Mouse (Mus musculus): Measurements from ENCODE around the gene Cry2.

The Cry2 gene

DNA sequence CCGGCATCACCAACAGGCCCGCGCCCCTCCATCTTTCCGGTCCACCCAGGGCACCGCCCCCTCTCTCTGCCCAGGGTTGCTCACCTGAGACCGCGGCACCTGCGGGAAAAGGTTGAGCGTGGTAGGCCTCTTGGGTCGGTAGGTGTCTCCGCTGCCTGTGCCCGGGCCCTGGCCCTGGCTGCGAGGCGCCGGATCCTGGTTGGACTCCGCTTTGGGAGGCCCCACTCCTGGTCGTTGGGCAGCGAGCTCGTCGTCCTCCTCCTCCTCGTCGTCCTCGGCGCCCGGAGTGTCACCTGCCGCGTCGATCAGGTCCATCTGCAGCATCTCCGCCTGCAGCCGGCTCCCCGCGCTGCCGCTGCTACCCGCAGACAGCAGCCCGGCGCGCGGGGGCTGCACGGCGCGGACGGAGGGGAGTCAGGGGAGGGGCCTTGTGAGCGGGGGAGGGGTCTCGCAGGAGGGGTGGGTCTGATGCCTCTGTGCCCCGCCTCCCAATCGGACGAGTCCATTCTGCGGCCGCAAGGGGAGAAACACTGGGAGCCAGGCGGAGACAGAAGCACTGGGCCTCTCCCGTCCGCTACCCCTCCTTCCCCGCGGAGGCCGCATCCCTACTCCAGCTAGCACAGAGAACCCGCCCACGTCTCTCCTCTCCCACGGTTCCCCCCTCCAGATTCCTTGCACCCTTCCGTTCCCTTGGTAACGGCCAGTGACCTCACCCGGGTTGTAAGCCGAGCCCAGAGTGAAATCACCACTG lies 44.8 kb downstream of the Cry2 start:
- in situ Hi-C loops (cut with MboI; ENCODE audit: low sequenced_read_pairs): no loop called here

GRCm38 (mm10) chr2:92388081-92388517 lies 45.7 kb downstream of the Cry2 start:
- in situ Hi-C loops (cut with MboI; ENCODE audit: low sequenced_read_pairs): no loop called here

DNA sequence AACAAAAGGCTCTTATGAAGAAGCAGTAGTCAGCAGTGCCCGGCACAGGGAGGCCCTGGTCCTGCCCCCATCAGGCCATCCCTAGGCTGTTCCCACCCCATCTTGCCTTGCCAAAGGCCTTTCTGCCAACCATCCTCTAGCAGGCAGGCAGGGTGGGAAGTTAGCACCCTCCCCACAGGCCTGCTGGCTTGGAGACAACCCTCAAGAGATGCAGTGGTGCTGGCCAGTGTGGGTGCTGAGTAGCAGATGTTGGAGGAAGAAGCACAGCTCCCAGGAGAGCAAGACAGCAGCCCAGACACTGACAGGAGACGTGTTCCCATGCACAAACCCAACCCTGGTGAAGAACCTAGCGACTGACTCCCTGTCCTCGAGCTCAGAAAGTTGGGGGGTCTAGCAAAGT lies 46.2 kb downstream of the Cry2 start:
- in situ Hi-C loops (cut with MboI; ENCODE audit: low sequenced_read_pairs): no loop called here

DNA sequence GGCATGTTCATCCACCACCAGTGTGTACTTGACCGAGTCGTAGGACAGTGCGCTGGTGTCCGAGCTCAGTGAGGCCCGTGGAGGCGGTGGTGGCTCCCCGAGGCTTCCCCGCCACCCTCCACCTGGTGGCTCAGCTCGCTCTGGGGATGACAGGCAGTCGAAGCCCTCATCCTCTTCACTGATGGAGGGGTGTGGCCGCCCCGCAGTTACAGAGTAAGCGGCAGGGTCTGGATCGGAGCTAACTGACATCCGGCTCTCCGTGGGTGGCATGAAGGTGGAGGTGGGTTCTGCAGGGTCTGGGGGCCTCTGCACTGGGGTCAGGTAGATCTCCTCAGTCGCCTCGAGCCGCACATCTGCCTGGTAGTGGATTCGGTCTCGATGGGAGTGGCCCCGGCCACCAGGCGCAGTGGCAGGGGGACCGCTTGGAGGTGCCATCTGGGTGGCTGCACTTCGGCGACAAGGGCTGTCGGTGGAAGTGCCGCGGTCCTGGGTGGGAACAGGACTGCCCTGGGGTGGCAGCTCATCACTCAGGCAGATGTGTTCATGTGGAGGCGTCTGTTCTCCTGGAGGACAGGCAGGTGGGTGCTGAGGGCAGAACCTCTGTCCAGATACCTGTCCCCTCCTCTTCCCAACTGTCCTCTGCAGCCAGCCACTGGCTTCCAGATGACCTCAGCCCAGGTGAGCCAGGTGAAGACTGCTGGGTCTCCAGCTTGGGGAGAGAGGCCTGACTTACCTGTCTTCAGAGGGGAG lies 46.8 kb downstream of the Cry2 start:
- in situ Hi-C loops (cut with MboI; ENCODE audit: low sequenced_read_pairs): no loop called here

GRCm38 (mm10) chr2:92385113-92386051 lies 48.5 kb downstream of the Cry2 start:
- in situ Hi-C loops (cut with MboI; ENCODE audit: low sequenced_read_pairs): no loop called here

- in situ Hi-C loops (cut with MboI; ENCODE audit: low sequenced_read_pairs): no loop called here
These were observed 49.7 kb downstream of the Cry2 start for GRCm38 (mm10) chr2:92384101-92384500.

DNA sequence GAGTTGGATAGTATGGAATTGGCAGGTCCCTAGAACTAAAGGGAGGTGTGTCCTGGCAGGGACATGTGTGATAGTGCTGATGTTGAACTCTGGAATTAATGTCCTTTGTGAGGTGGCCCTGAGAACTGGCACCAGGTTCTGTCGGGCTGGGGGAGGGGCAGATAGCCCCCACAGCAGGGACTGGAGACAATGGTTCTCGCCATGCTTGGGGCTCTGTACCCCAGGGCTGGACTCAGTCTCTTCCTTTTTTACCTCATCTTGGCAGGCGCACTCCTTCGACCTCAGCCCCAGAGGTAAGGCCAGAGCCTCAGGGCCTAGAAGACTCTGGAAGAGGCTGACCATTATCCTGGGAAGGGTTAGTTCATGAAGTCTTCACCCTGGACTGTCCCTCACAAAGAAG lies 51.1 kb downstream of the Cry2 start:
- in situ Hi-C loops (cut with MboI; ENCODE audit: low sequenced_read_pairs): no loop called here

DNA sequence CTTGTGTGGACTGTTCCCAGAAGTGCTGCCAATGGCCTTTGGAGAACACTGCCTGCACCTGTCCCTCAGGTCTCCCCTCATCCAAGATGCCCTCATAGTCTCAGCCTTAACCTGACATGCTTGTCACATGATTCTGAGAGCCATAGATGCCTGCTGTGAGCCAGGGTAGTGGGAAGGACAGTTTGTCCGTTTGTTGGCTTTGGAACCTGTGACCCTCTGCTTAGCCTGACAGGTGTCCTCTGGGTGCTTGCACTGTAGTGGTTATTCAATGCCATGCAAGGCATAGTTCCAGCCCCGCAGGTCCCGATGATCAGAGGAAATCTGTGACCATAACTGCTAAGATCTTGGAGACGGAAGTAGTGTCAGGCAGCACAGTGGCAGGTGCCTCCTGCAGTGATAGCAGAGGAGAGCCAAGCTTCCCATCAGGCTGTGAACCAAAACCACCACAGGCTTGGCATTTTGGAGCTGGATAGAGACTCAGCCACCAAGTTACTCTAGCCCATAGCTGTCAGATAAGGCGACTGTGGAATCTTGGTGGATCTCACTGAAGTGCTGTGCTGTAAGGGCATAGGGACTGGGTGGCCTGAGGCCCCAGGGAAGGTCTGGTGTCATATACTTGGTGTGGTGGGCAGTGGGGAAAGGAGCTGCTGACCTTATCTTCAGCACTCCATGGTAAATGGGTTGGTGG lies 51.8 kb downstream of the Cry2 start, which contains the start of gene 1700029I15Rik:
1700029I15Rik (plus strand) TSS at position 638 of the 688 bp plus-strand sequence.
- in situ Hi-C loops (cut with MboI; ENCODE audit: low sequenced_read_pairs): no loop called here

- in situ Hi-C loops (cut with MboI; ENCODE audit: low sequenced_read_pairs): no loop called here
These were observed 52.7 kb downstream of the Cry2 start for GRCm38 (mm10) chr2:92381161-92381560.

GRCm38 (mm10) chr2:92380495-92381050 lies 53.3 kb downstream of the Cry2 start:
- in situ Hi-C loops (cut with MboI; ENCODE audit: low sequenced_read_pairs): no loop called here

- in situ Hi-C loops (cut with MboI; ENCODE audit: low sequenced_read_pairs): no loop called here
These were observed 53.9 kb downstream of the Cry2 start for GRCm38 (mm10) chr2:92379783-92380494.

GRCm38 (mm10) chr2:92377320-92377719 lies 56.5 kb downstream of the Cry2 start:
- in situ Hi-C loops (cut with MboI; ENCODE audit: low sequenced_read_pairs): no loop called here

DNA sequence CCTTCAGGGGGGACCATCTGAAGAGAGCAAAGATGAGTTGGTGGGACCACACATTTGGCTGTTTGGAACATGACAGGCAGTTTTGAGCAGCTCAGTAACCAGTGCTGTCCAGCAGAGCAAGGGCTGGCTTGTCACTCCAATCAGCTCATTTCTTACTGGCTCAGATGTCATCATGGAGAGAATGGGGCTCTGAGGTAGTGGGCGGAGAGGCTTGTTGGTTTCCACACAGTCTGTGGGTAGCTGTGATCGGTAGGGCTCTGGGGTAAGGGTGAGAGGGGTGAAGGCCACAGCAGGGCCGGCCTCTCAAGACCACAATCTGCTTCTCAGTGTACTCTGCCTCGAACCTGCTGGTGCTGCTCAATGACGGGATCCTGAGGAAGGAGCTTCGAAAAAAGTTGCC lies 57.5 kb downstream of the Cry2 start:
- in situ Hi-C loops (cut with MboI; ENCODE audit: low sequenced_read_pairs): no loop called here

DNA sequence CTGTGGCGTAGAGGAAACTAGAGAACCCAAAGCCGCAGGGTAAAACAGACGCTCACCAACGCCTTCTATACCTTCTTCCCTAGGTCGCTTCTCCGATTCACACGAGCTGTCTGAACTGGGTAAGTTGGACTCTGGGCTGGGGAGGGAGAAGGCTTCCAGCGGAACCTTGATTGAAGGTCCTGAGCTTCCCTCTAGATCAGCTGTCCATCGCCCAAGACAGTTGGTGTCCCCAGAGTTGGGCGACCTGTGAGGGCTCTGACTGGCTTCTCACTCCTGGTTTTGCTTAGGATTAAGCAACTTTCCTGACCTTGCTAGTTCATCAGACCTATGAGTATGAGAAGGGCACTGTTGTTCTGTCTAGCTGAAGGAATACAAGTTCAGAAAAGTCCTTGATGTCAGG lies 58.1 kb downstream of the Cry2 start:
- in situ Hi-C loops (cut with MboI; ENCODE audit: low sequenced_read_pairs): no loop called here

DNA sequence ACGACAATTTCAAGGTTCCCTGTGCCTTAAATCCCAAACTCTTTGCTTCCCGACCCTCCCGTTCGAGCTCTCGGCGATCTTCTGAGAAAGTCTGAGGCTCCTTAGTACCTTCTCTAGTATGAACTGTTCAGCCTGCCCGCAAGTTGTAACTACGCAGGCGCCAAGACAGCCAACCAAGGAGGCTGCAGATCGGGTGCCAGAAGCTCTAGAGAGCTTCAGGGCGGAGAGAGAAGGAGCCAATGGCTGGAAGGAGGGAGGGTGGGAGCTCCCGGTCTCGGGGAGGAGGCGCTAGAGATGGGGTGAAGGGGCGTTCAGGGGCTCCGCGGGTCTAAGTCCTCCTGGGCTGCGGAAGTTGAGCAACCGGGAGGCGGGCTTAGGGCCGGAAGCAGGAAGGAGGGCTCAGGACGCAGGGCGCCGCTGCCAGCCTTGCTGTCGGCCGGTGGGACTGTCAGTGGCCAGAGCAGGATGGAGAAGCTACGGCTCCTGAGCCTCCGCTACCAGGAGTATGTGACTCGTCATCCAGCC lies 58.7 kb downstream of the Cry2 start:
- in situ Hi-C loops (cut with MboI; ENCODE audit: low sequenced_read_pairs): no loop called here

DNA sequence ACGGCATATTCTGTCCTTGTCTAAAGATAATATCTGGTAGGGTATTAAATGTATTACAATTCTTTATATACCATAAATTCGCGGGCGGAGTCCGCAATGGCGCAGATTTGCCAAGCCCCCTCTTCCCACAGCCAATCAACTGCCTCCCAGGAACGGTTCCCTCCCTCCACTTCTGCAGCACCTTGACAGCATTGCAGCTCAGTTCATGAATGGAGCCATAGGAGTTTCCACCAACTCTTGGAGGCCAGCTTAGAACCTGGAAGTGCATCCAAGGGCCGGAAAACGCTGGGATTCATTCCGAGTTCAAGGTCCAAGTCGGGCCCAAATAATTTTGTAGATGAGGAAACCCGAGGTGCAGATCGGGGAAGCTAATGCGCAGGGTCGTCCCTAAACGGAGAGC lies 59.3 kb downstream of the Cry2 start, which contains the start of the genes Pex16 and Large2:
Pex16 (plus strand) TSS at position 163 of the 400 bp plus-strand sequence.
Large2 (minus strand) TSS at position 356 of the 400 bp plus-strand sequence.
- in situ Hi-C loops (cut with MboI; ENCODE audit: low sequenced_read_pairs): no loop called here

DNA sequence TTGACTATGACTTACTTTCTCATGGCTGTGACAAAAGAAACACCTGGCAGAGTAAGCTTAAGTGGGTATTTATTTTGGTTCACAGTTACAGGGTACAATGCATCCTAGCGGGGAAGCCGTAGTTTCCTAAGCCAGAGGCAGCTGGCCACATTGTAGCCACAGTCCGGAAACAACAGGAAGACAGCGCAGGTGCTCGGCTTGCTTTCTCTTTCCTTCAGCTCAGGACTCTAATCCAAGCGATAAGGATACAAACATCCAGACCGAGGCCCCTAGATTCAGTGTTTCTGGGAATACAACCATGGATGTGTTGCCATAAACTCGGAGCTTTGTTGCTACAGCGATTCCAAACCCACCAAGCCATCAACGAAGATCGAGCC lies 60.4 kb downstream of the Cry2 start:
- in situ Hi-C loops (cut with MboI; ENCODE audit: low sequenced_read_pairs): no loop called here

- in situ Hi-C loops (cut with MboI; ENCODE audit: low sequenced_read_pairs): no loop called here
These were observed 60.9 kb downstream of the Cry2 start for GRCm38 (mm10) chr2:92372767-92373436.
